Mouse (Mus musculus) myocyte (in vitro differentiated cells): ENCODE measurements around the gene Slco3a1. TPM values are rescaled to one million over a fixed set of nuclear protein-coding genes. Genes with fewer than 3 reads are reported as not detected.

ENCODE experiments used
- H3K27me3 ChIP-seq: one replicate; pipeline ENCODE4 v1.6.1; 2011; ENCODE audit not compliant: control insufficient read depth, insufficient read depth, insufficient read length
- H3K36me3 ChIP-seq: one replicate; pipeline ENCODE4 v1.6.1; 2011; ENCODE audit not compliant: control insufficient read depth, insufficient read depth
- H3K4me2 ChIP-seq: one replicate; pipeline ENCODE4 v1.6.1; 2011; ENCODE audit warnings: low read depth, control low read depth
- H3K4me3 ChIP-seq: one replicate; pipeline ENCODE4 v1.5.1; 2011; ENCODE audit warnings: mild to moderate bottlenecking, control low read depth, moderate library complexity
- H3K79me2 ChIP-seq: one replicate; pipeline ENCODE4 v1.6.1; 2011; ENCODE audit not compliant: control insufficient read depth, insufficient read depth
- H3ac ChIP-seq: one replicate; pipeline ENCODE4 v1.6.1; 2011; ENCODE audit not compliant: control insufficient read depth, insufficient read length
- CEBPB ChIP-seq: IDR thresholded peaks from 2 replicates; pipeline ENCODE4 v1.6.1; 2011; ENCODE audit warnings: mild to moderate bottlenecking, moderate library complexity; ENCODE audit not compliant: poor library complexity, insufficient read depth, severe bottlenecking
- E2F4 ChIP-seq: IDR thresholded peaks from one replicate; pipeline ENCODE4 v1.6.1; 2011; ENCODE audit warnings: mild to moderate bottlenecking, control low read depth, moderate library complexity; ENCODE audit not compliant: insufficient read depth
- MAX ChIP-seq: IDR thresholded peaks from one replicate; pipeline ENCODE4 v1.6.1; 2011; ENCODE audit warnings: low read depth, mild to moderate bottlenecking, control low read depth
- MYOD1 ChIP-seq, 3 experiments: IDR thresholded peaks; one replicate each; pipeline ENCODE4 v1.6.1; 2011; ENCODE audit warnings: control low read depth in 2 of 3, low read depth in 2 of 3, mild to moderate bottlenecking in 2 of 3, moderate library complexity in 1 of 3; ENCODE audit not compliant: insufficient read length in 2 of 3, control insufficient read depth in 1 of 3
- MYOG ChIP-seq, 3 experiments: IDR thresholded peaks; one replicate each; pipeline ENCODE4 v1.6.1; 2011; ENCODE audit warnings: control low read depth in 2 of 3, low read depth in 2 of 3, mild to moderate bottlenecking in 2 of 3; ENCODE audit not compliant: insufficient read length in 2 of 3, control insufficient read depth in 1 of 3, insufficient read depth in 1 of 3
- POLR2A ChIP-seq: IDR thresholded peaks from one replicate; pipeline ENCODE4 v1.6.1; 2011; ENCODE audit warnings: low read depth, mild to moderate bottlenecking, control low read depth, moderate library complexity; ENCODE audit not compliant: insufficient read length
- POLR2AphosphoS2 ChIP-seq: IDR thresholded peaks from one replicate; pipeline ENCODE4 v1.6.1; 2011; ENCODE audit warnings: low read depth, control low read depth; ENCODE audit not compliant: insufficient read length
- REST ChIP-seq: IDR thresholded peaks from one replicate; pipeline ENCODE4 v1.6.1; 2011; ENCODE audit warnings: mild to moderate bottlenecking, control low read depth, moderate library complexity; ENCODE audit not compliant: insufficient read depth, insufficient read length
- SRF ChIP-seq: IDR thresholded peaks from one replicate; pipeline ENCODE4 v1.6.1; 2011; ENCODE audit warnings: low read depth; ENCODE audit not compliant: control insufficient read depth, insufficient read length
- TCF12 ChIP-seq: IDR thresholded peaks from one replicate; pipeline ENCODE4 v1.6.1; 2011; ENCODE audit warnings: mild to moderate bottlenecking, control low read depth; ENCODE audit not compliant: poor library complexity, insufficient read depth, severe bottlenecking
- TCF3 ChIP-seq: IDR thresholded peaks from one replicate; pipeline ENCODE4 v1.6.1; 2011; ENCODE audit warnings: low read depth, control low read depth; ENCODE audit not compliant: insufficient read length
- USF1 ChIP-seq: IDR thresholded peaks from one replicate; pipeline ENCODE4 v1.6.1; 2011; ENCODE audit warnings: low read depth, mild to moderate bottlenecking, control low read depth, moderate library complexity
- polyA plus RNA-seq: library from polyadenylated mRNA; unstranded; fragments of >200 nt; fragmentation: generic; extraction: Trizol; gene quantifications from one replicate; pipeline ENCODE4 v1.2.1, GENCODE M21; 2012; ENCODE audit warnings: missing spikeins

Gene Slco3a1
- polyA plus RNA-seq, 1 experiment = 50.7 TPM

DNA sequence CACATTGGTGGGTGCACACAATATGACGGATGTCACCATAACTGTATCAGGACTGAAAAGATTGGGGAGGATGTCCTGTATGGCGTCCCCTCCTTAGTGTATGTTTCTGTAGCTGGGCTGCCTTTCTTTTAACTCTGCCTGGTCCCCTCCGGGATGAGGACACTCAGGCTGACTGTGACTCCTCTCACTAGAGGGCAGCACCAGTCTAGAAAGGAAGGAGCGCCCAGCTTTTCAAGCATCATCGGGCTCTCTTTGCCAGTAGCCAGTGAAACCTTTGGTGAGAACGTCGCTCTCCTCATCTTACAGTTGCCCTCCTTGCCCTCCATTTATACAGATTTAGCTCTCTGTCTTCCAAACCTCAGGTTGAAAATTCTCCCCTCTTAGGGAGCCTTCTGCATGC is 187.2 kb downstream of the Slco3a1 start:
- no peak overlapping the region for H3K4me3 ChIP-seq
- no peaks in the 10 kb centered on the region for H3K36me3 ChIP-seq
- no peak overlapping the region for H3K4me2 ChIP-seq
- no peak for TF ChIP-seq POLR2AphosphoS2
- TF ChIP-seq SRF = no peak
- no peak for TF ChIP-seq POLR2A
- no peak for TF ChIP-seq E2F4
- no peak for TF ChIP-seq CEBPB
- TF ChIP-seq MAX = no peak
- TF ChIP-seq REST = no peak
- no peak for TF ChIP-seq MYOG (IDR thresholded peaks at IDR 0.05; ENCODE audit: control insufficient read depth in 1 of 3, insufficient read depth in 1 of 3, insufficient read length in 2 of 3, low read depth in 2 of 3)
- no peak for TF ChIP-seq TCF3
- TF ChIP-seq TCF12 = no peak
- TF ChIP-seq MYOD1 (IDR thresholded peaks at IDR 0.05; ENCODE audit: control insufficient read depth in 1 of 3, insufficient read length in 2 of 3, low read depth in 2 of 3) = no peak
- TF ChIP-seq USF1 = no peak
- H3ac ChIP-seq = no peak overlapping the region
- no peaks in the 10 kb centered on the region for H3K27me3 ChIP-seq
- peaks cover 9% of the 10 kb centered on the region for H3K79me2 ChIP-seq

GRCm38 (mm10) chr7:74365623-74366022 is 189.0 kb downstream of the Slco3a1 start:
- H3K4me3 ChIP-seq = no peak overlapping the region
- H3K36me3 ChIP-seq = no peaks in the 10 kb centered on the region
- H3K27me3 ChIP-seq = no peaks in the 10 kb centered on the region
- peaks cover 9% of the 10 kb centered on the region for H3K79me2 ChIP-seq
- H3K4me2 ChIP-seq = no peak overlapping the region
- no peak overlapping the region for H3ac ChIP-seq
- TF ChIP-seq MYOD1 (IDR thresholded peaks at IDR 0.05; ENCODE audit: control insufficient read depth in 1 of 3, insufficient read length in 2 of 3, low read depth in 2 of 3) (no peak), POLR2A (no peak), USF1 (no peak)

GRCm38 (mm10) chr7:74364956-74365355 is 189.6 kb downstream of the Slco3a1 start:
- peaks cover 9% of the 10 kb centered on the region for H3K79me2 ChIP-seq
- no peak overlapping the region for H3K4me3 ChIP-seq
- no peak overlapping the region for H3K4me2 ChIP-seq
- no peaks in the 10 kb centered on the region for H3K36me3 ChIP-seq
- no peaks in the 10 kb centered on the region for H3K27me3 ChIP-seq
- H3ac ChIP-seq = no peak overlapping the region
- TF ChIP-seq SRF (no peak), USF1 (no peak), REST (no peak)

- H3K4me3 ChIP-seq = no peak overlapping the region
- TF ChIP-seq POLR2A (no peak), REST (no peak), USF1 (no peak), CEBPB (no peak), SRF (no peak)
- H3K4me2 ChIP-seq = no peak overlapping the region
Observed at GRCm38 (mm10) chr7:74363440-74363839, 191.1 kb downstream of the Slco3a1 start.

GRCm38 (mm10) chr7:74361677-74362076 is 192.9 kb downstream of the Slco3a1 start:
- Histone ChIP-seq H3K4me3 (no peak overlapping the region), H3ac (no peak overlapping the region), H3K27me3 (no peaks in the 10 kb centered on the region), H3K36me3 (peaks cover 4% of the 10 kb centered on the region), H3K4me2 (no peak overlapping the region), H3K79me2 (no peaks in the 10 kb centered on the region)
- TF ChIP-seq POLR2A (no peak), CEBPB (no peak), TCF12 (no peak), USF1 (no peak), REST (no peak), TCF3 (no peak), MYOD1 (IDR thresholded peaks at IDR 0.05; ENCODE audit: control insufficient read depth in 1 of 3, insufficient read length in 2 of 3, low read depth in 2 of 3) (no peak), MAX (no peak), E2F4 (no peak), MYOG (IDR thresholded peaks at IDR 0.05; ENCODE audit: control insufficient read depth in 1 of 3, insufficient read depth in 1 of 3, insufficient read length in 2 of 3, low read depth in 2 of 3) (no peak), POLR2AphosphoS2 (no peak), SRF (no peak)

More at GRCm38 (mm10) chr7:74363440-74363839, 191.1 kb downstream of the Slco3a1 start:
- peaks cover 4% of the 10 kb centered on the region for H3K36me3 ChIP-seq
- peaks cover 5% of the 10 kb centered on the region for H3K79me2 ChIP-seq
- H3ac ChIP-seq = no peak overlapping the region
- H3K27me3 ChIP-seq = no peaks in the 10 kb centered on the region

- no peaks in the 10 kb centered on the region for H3K27me3 ChIP-seq
- no peak for TF ChIP-seq TCF12
- TF ChIP-seq E2F4 = no peak
- no peak for TF ChIP-seq CEBPB
- no peak for TF ChIP-seq SRF
- no peak for TF ChIP-seq USF1
- no peak for TF ChIP-seq TCF3
- no peak for TF ChIP-seq POLR2AphosphoS2
- TF ChIP-seq REST = no peak
- no peak for TF ChIP-seq MYOG (IDR thresholded peaks at IDR 0.05; ENCODE audit: control insufficient read depth in 1 of 3, insufficient read depth in 1 of 3, insufficient read length in 2 of 3, low read depth in 2 of 3)
- no peak for TF ChIP-seq MYOD1 (IDR thresholded peaks at IDR 0.05; ENCODE audit: control insufficient read depth in 1 of 3, insufficient read length in 2 of 3, low read depth in 2 of 3)
- no peak for TF ChIP-seq POLR2A
- no peak for TF ChIP-seq MAX
- H3K79me2 ChIP-seq = no peaks in the 10 kb centered on the region
- no peak overlapping the region for H3K4me2 ChIP-seq
- no peak overlapping the region for H3ac ChIP-seq
- H3K4me3 ChIP-seq = no peak overlapping the region
- H3K36me3 ChIP-seq = peaks cover 4% of the 10 kb centered on the region
Observed at GRCm38 (mm10) chr7:74357027-74357426, 197.6 kb downstream of the Slco3a1 start.
